9 mouse cellular contexts compared by ENCODE assay signal in genomic region chr7:140141350-140141749, GRCm38 (mm10). TPM values are rescaled to one million over a fixed set of nuclear protein-coding genes. Genes with fewer than 3 reads are reported as not detected.
DNase-seq lines count a peak whose midpoint lies in the region; ATAC-seq and TF ChIP-seq lines count a peak whose summit lies in the region.
"Had no signal": no experiment of that assay in that cellular context is flagged by ENCODE, and none has a peak within 500 bp of the region (broad histone marks: within the 10 kb centered on the region; RNA-seq: fewer than 3 reads in every experiment).

No protein-coding gene starts in this region.

- DNase-seq in layer of hippocampus, adult 2 months (ENCODE audit: low spot score in 2 of 2) = peak in 1 of 2 experiments; percentile 70
- no peak for DNase-seq in layer of hippocampus, adult 9-10 months (ENCODE audit: low spot score)
- peak; percentile 70 for DNase-seq in G1E (ENCODE audit: low spot score)
- peak; percentile 63 for DNase-seq in cerebellum, adult 11-12 months
- DNase-seq in limb, embryonic 11.5 days (ENCODE audit: low spot score) = peak; percentile 65
- DNase-seq in urinary bladder, postnatal 36 days (ENCODE audit: low spot score in 2 of 2) = peak; percentile 60 to 71

- H3K4me1 ChIP-seq in G1E (ENCODE audit: insufficient read depth, low read depth, low read length) = peaks cover 34% of the 10 kb centered on the region
- peaks cover 4% of the 10 kb centered on the region; the same call in 1 of the 2 replicates for H3K4me1 ChIP-seq in limb, embryonic 11.5 days (ENCODE audit: control insufficient read depth, insufficient read depth, low read length)
- peaks cover 14% of the 10 kb centered on the region for H3K4me1 ChIP-seq in neural tube, embryonic 13.5 days (replicated peaks)

- H3K9me3 ChIP-seq in G1E (replicated peaks) = no peaks in the 10 kb centered on the region
- no peaks in the 10 kb centered on the region for H3K9me3 ChIP-seq in limb, embryonic 11.5 days (ENCODE audit: control insufficient read depth, low read length)
- no peaks in the 10 kb centered on the region for H3K9me3 ChIP-seq in neural tube, embryonic 13.5 days

- H3K4me2 ChIP-seq in limb, embryonic 11.5 days (ENCODE audit: low read depth, severe bottlenecking) = no peak overlapping the region
- H3K4me2 ChIP-seq in neural tube, embryonic 13.5 days = no peak overlapping the region

- no peak overlapping the region for H3K9ac ChIP-seq in limb, embryonic 11.5 days (ENCODE audit: low read length)
- peak overlapping the region; percentile 38; the same call in 1 of the 2 replicates for H3K9ac ChIP-seq in neural tube, embryonic 13.5 days

- H3K27me3 ChIP-seq in G1E (ENCODE audit: insufficient read depth, low read length) = no peaks in the 10 kb centered on the region
- no peaks in the 10 kb centered on the region for H3K27me3 ChIP-seq in limb, embryonic 11.5 days (ENCODE audit: control insufficient read depth, insufficient read depth, low read length)
- no peaks in the 10 kb centered on the region for H3K27me3 ChIP-seq in neural tube, embryonic 13.5 days

- H3K36me3 ChIP-seq in G1E (replicated peaks) = peaks cover 65% of the 10 kb centered on the region
- no peaks in the 10 kb centered on the region for H3K36me3 ChIP-seq in limb, embryonic 11.5 days (ENCODE audit: control insufficient read depth, insufficient read depth, low read length)
- no peaks in the 10 kb centered on the region for H3K36me3 ChIP-seq in neural tube, embryonic 13.5 days

- H3K27ac ChIP-seq in layer of hippocampus, adult 2 months = no peak overlapping the region
- H3K27ac ChIP-seq in limb, embryonic 11.5 days (replicated peaks; ENCODE audit: low read depth, low read length) = no peak overlapping the region
- no peak overlapping the region for H3K27ac ChIP-seq in neural tube, embryonic 13.5 days (replicated peaks)

- ATAC-seq in G1E (ENCODE audit: extremely low read depth, insufficient number of reproducible peaks, low FRiP score, poor library complexity, severe bottlenecking) = peak; percentile 41
- ATAC-seq in granulocyte monocyte progenitor cell, adult 5-6 weeks (replicated peaks; ENCODE audit: poor library complexity, severe bottlenecking) = peak; percentile 61
- no peak for ATAC-seq in limb, embryonic 11.5 days (ENCODE audit: insufficient number of reproducible peaks, low FRiP score, low TSS enrichment, low read depth)
- no peak for ATAC-seq in neural tube, embryonic 13.5 days (ENCODE audit: low read depth)

- TF ChIP-seq CTCF in layer of hippocampus, adult 2 months (conservative IDR thresholded peaks at IDR 0.05) = peak; percentile 90
- TF ChIP-seq CTCF in G1E (IDR thresholded peaks at IDR 0.05; ENCODE audit: low read depth, low read length) = peak; percentile 46

- WGBS in limb, embryonic 11.5 days = 5% methylated on average over 14 of the region's 14 CpGs
- 5% methylated on average over 14 of the region's 14 CpGs for WGBS in neural tube, embryonic 13.5 days

- no peak overlapping the region; the same call in 1 of the 2 replicates for H3K4me3 ChIP-seq in layer of hippocampus, adult 2 months
- no peak overlapping the region for H3K4me3 ChIP-seq in G1E (ENCODE audit: low read depth, low read length)
- no peak overlapping the region for H3K4me3 ChIP-seq in limb, embryonic 11.5 days (ENCODE audit: low read depth, low read length)
- no peak overlapping the region for H3K4me3 ChIP-seq in neural tube, embryonic 13.5 days

RNA-seq across cellular contexts. Expression of gene Mtg1, which starts 4.0 kb away (rescaled TPM):
- total RNA-seq in layer of hippocampus, adult 2 months (2021) = 10 to 100 TPM; 27.8 to 27.9 TPM
- total RNA-seq in G1E (2014; fragmentation: Nextera tagmentation) (29.0 and 41.0 TPM in 2 replicates), G1E (2017) (10.2 and 10.5 TPM in 2 replicates)
- polyA plus RNA-seq in G1E (2012) = 10.5 and 11.2 TPM in 2 replicates
- 11.4 and 21.0 TPM in 2 replicates for total RNA-seq in granulocyte monocyte progenitor cell, adult 5-6 weeks (2014; fragmentation: Nextera tagmentation)
- total RNA-seq in granulocyte monocyte progenitor cell, adult 5-6 weeks (2017) = 9.5 and 14.4 TPM in 2 replicates
- polyA plus RNA-seq in limb, embryonic 11.5 days (2014; fragmentation: Nextera tagmentation; extraction: Ambion mirVana) = 22.0 and 22.4 TPM in 2 replicates
- polyA plus RNA-seq in neural tube, embryonic 13.5 days (2015; fragmentation: Nextera tagmentation; extraction: Ambion mirVana) = 28.2 and 31.7 TPM in 2 replicates

RNA-seq across cellular contexts. Expression of gene Sprn, which starts 13.3 kb away (rescaled TPM):
- total RNA-seq in layer of hippocampus, adult 2 months (2021) = 100 to 1,000 TPM; 177 to 178 TPM
- total RNA-seq in G1E (2014; fragmentation: Nextera tagmentation) (not detected in 2 replicates), G1E (2017) (0.11 TPM in 1 of 2 replicates, not detected in the other)
- not detected in 2 replicates for polyA plus RNA-seq in G1E (2012)
- not detected in 2 replicates for total RNA-seq in granulocyte monocyte progenitor cell, adult 5-6 weeks (2014; fragmentation: Nextera tagmentation)
- not detected in 2 replicates for total RNA-seq in granulocyte monocyte progenitor cell, adult 5-6 weeks (2017)
- polyA plus RNA-seq in limb, embryonic 11.5 days (2014; fragmentation: Nextera tagmentation; extraction: Ambion mirVana) = not detected in 2 replicates
- 9.4 and 13.1 TPM in 2 replicates for polyA plus RNA-seq in neural tube, embryonic 13.5 days (2015; fragmentation: Nextera tagmentation; extraction: Ambion mirVana)
- polyA plus RNA-seq: liver, embryonic 16.5 days had no signal

RNA-seq across cellular contexts. Expression of gene Olfr522, which starts 23.2 kb away (rescaled TPM):
- total RNA-seq in layer of hippocampus, adult 2 months (2021) = not detected
- total RNA-seq in G1E (2014; fragmentation: Nextera tagmentation) (not detected in 2 replicates), G1E (2017) (under 0.01 and 0.05 TPM in 2 replicates)
- not detected in 2 replicates for polyA plus RNA-seq in G1E (2012)
- total RNA-seq in granulocyte monocyte progenitor cell, adult 5-6 weeks (2014; fragmentation: Nextera tagmentation) = not detected in 2 replicates
- total RNA-seq in granulocyte monocyte progenitor cell, adult 5-6 weeks (2017) = not detected in 2 replicates
- not detected in 2 replicates for polyA plus RNA-seq in limb, embryonic 11.5 days (2014; fragmentation: Nextera tagmentation; extraction: Ambion mirVana)
- polyA plus RNA-seq in neural tube, embryonic 13.5 days (2015; fragmentation: Nextera tagmentation; extraction: Ambion mirVana) = not detected in 2 replicates
- polyA plus RNA-seq: liver, embryonic 16.5 days had no signal

RNA-seq across cellular contexts. Expression of gene Echs1, which starts 25.1 kb away (rescaled TPM):
- 10 to 100 TPM; 60.0 to 63.2 TPM for total RNA-seq in layer of hippocampus, adult 2 months (2021)
- total RNA-seq in G1E (2014; fragmentation: Nextera tagmentation) (32.6 TPM in 2 replicates), G1E (2017) (81.5 and 96.9 TPM in 2 replicates)
- 2.2 and 5.8 TPM in 2 replicates for polyA plus RNA-seq in G1E (2012)
- 97.4 and 109 TPM in 2 replicates for total RNA-seq in granulocyte monocyte progenitor cell, adult 5-6 weeks (2014; fragmentation: Nextera tagmentation)
- total RNA-seq in granulocyte monocyte progenitor cell, adult 5-6 weeks (2017) = 107 and 150 TPM in 2 replicates
- 188 and 195 TPM in 2 replicates for polyA plus RNA-seq in limb, embryonic 11.5 days (2014; fragmentation: Nextera tagmentation; extraction: Ambion mirVana)
- 125 and 132 TPM in 2 replicates for polyA plus RNA-seq in neural tube, embryonic 13.5 days (2015; fragmentation: Nextera tagmentation; extraction: Ambion mirVana)

RNA-seq across cellular contexts. Expression of gene Paox, which starts 25.8 kb away (rescaled TPM):
- total RNA-seq in layer of hippocampus, adult 2 months (2021) = 1 to 10 TPM; 4.6 to 6.5 TPM
- 9.4 and 10.5 TPM in 2 replicates for total RNA-seq in G1E (2014; fragmentation: Nextera tagmentation)
- 11.4 and 11.7 TPM in 2 replicates for total RNA-seq in G1E (2017)
- 3.0 and 6.0 TPM in 2 replicates for polyA plus RNA-seq in G1E (2012)
- total RNA-seq in granulocyte monocyte progenitor cell, adult 5-6 weeks (2014; fragmentation: Nextera tagmentation) = 37.9 and 44.7 TPM in 2 replicates
- 26.6 and 38.5 TPM in 2 replicates for total RNA-seq in granulocyte monocyte progenitor cell, adult 5-6 weeks (2017)
- polyA plus RNA-seq in limb, embryonic 11.5 days (2014; fragmentation: Nextera tagmentation; extraction: Ambion mirVana) = 18.2 and 20.0 TPM in 2 replicates
- 9.7 and 11.4 TPM in 2 replicates for polyA plus RNA-seq in neural tube, embryonic 13.5 days (2015; fragmentation: Nextera tagmentation; extraction: Ambion mirVana)

Comparison
In these comparisons a context has a peak if more than half of its experiments do, and no peak if none do; other contexts are left out.
1. ATAC-seq: peak in G1E (single experiment) and granulocyte monocyte progenitor cell, adult 5-6 weeks (single experiment); none in limb, embryonic 11.5 days (single experiment) and neural tube, embryonic 13.5 days (single experiment).
2. RNA of gene Sprn, which starts 13.3 kb away (total RNA-seq): 177 to 178 TPM in layer of hippocampus, adult 2 months; 0.11 TPM in G1E and not detected in granulocyte monocyte progenitor cell, adult 5-6 weeks; every median in the first group is over 100 times any median in the second.